Mouse (Mus musculus) embryonic stem cell, embryonic (primary cell): Measurements from ENCODE around the gene Fam129c.

Experiments used
- CTCF ChIA-PET, 4 experiments: fragments of 300-600 bp in 2 of 4; fragments of 350-600 bp in 2 of 4; sonication (Branson Sonifier 250); formaldehyde crosslinking; loops; one replicate each; lab custom pipeline; 2022; ENCODE audit warnings: inconsistent platforms in 2 of 4; lab: Charles Lee
- POLR2A ChIA-PET, 4 experiments: fragments of 300-600 bp in 2 of 4; fragments of 350-600 bp in 2 of 4; sonication (Branson Sonifier 250); formaldehyde crosslinking; loops; one replicate each; lab custom pipeline; 2022; ENCODE audit warnings: antibody characterized with exemption in 4 of 4, inconsistent platforms in 1 of 4; lab: Charles Lee

Fam129c gene

GRCm38 (mm10) chr8:71633981-71634667, 36.7 kb downstream of the Fam129c start:
- POLR2A ChIA-PET: interaction anchor here in 3 of 4 experiments (0.6 to 1.7 kb wide), 19 partner anchors 10 to 126 kb away, joined by 3 to 9 read pairs (median 4); partner anchors contain the start of genes Pgls (in 2 of the 3), Colgalt1 (in 1 of the 3), Jak3 (in 1 of the 3) and Tmem221 (in 1 of the 3)
- CTCF ChIA-PET: interaction anchor here in 2 of 4 experiments (0.5 to 2.6 kb wide), 11 partner anchors 22 to 98 kb away, joined by 3 to 14 read pairs (median 4); partner anchors contain the start of genes Tmem221 (in 2 of the 2), Colgalt1 (in 1 of the 2) and Slc27a1 (in 1 of the 2)

- CTCF ChIA-PET: interaction anchor here in 2 of 4 experiments (1.0 to 2.6 kb wide), 3 partner anchors 23 to 115 kb away, joined by 3 to 8 read pairs (median 4); no protein-coding TSS in a partner anchor
- POLR2A ChIA-PET: interaction anchor here in 3 of 4 experiments (0.7 to 2.2 kb wide), 8 partner anchors 16 to 58 kb away, joined by 3 to 8 read pairs (median 3); partner anchors contain the start of gene Colgalt1 (in 2 of the 3)
Observed at GRCm38 (mm10) chr8:71637149-71638095, 40.0 kb downstream of the Fam129c start.

- ChIA-PET CTCF (interaction anchor here in 2 of 4 experiments (1.0 to 2.6 kb wide), 3 partner anchors 22 to 116 kb away, joined by 3 to 8 read pairs (median 4); no protein-coding TSS in a partner anchor), POLR2A (interaction anchor here in 3 of 4 experiments (0.8 to 2.2 kb wide), 9 partner anchors 9 to 69 kb away, joined by 3 to 8 read pairs (median 3); partner anchors contain the start of gene Colgalt1 (in 2 of the 3))
Observed at GRCm38 (mm10) chr8:71638321-71638720, 40.9 kb downstream of the Fam129c start.

GRCm38 (mm10) chr8:71639318-71639717, 41.9 kb downstream of the Fam129c start:
- ChIA-PET CTCF (interaction anchor here in 1 of 4 experiments (2.6 kb wide), 1 partner anchor 22 kb away, joined by 8 read pairs; no protein-coding TSS in a partner anchor), POLR2A (interaction anchor here in 1 of 4 experiments (1.0 kb wide), 1 partner anchor 9 kb away, joined by 4 read pairs; no protein-coding TSS in a partner anchor)

- ChIA-PET CTCF (interaction anchor here in 1 of 4 experiments (0.6 kb wide), 1 partner anchor 69 kb away, joined by 4 read pairs; no protein-coding TSS in a partner anchor), POLR2A (interaction anchor here in 1 of 4 experiments (0.9 to 1.7 kb wide), 4 partner anchors 9 to 54 kb away, joined by 3 to 5 read pairs (median 3); partner anchors contain the start of genes Jak3 and Pgls)
Observed at GRCm38 (mm10) chr8:71645510-71645909, 48.1 kb downstream of the Fam129c start.

GRCm38 (mm10) chr8:71654600-71654999, 57.2 kb downstream of the Fam129c start:
- POLR2A ChIA-PET: interaction anchor here in 3 of 4 experiments (0.6 to 3.0 kb wide), 13 partner anchors 9 to 193 kb away, joined by 3 to 10 read pairs (median 3); no protein-coding TSS in a partner anchor
- CTCF ChIA-PET: interaction anchor here in 3 of 4 experiments (0.5 to 1.7 kb wide), 6 partner anchors 32 to 1220 kb away, joined by 3 to 6 read pairs (median 4); no protein-coding TSS in a partner anchor
